Mouse (Mus musculus): ENCODE data around the gene Rere.

- TF ChIP-seq E2F4 (IDR thresholded peaks at IDR 0.05; ENCODE audit: insufficient replicate concordance, low read depth, low read length) (no peak), PAX5 (IDR thresholded peaks at IDR 0.05; ENCODE audit: low read length) (no peak)
These were observed 74.4 kb downstream of the Rere start for GRCm38 (mm10) chr4:150355801-150356200.

All from CH12.LX (cell line).